Mouse (Mus musculus) NIH3T3 (cell line): ENCODE data around the gene Usb1.
A peak's percentile ranks its signal among the peaks of the same experiment; 100 is the strongest.

Source experiments
- DNase-seq: peaks from one replicate; pipeline ENCODE4 v3.0.0-alpha.2; 2012; ENCODE audit warnings: low read depth

The Usb1 gene

GRCm38 (mm10) chr8:95331720-95332436 lies at the start of gene Usb1, which contains the start of gene Zfp319:
Gene Usb1 (plus strand): TSS chr8:95332284.
Gene Zfp319 (minus strand): TSS chr8:95331950.
- DNase-seq: peak; percentile 97

GRCm38 (mm10) chr8:95289066-95289650 lies 42.9 kb upstream of the Usb1 start:
- no peak for DNase-seq

- peak; percentile 11 for DNase-seq
Measured at GRCm38 (mm10) chr8:95293172-95293571, 38.9 kb upstream of the Usb1 start.

GRCm38 (mm10) chr8:95293891-95294290 lies 38.2 kb upstream of the Usb1 start:
- DNase-seq: no peak

- DNase-seq: peak; percentile 75
Measured at GRCm38 (mm10) chr8:95302410-95302809, 29.7 kb upstream of the Usb1 start.

GRCm38 (mm10) chr8:95305526-95305925 lies 26.6 kb upstream of the Usb1 start:
- no peak for DNase-seq

- no peak for DNase-seq
Measured at GRCm38 (mm10) chr8:95306431-95306830, 25.7 kb upstream of the Usb1 start, which contains the start of gene Cngb1. Gene Cngb1 (minus strand): TSS chr8:95306585.

GRCm38 (mm10) chr8:95310342-95310970 lies 21.6 kb upstream of the Usb1 start, which contains the start of gene Tepp:
Gene Tepp (plus strand): TSS chr8:95310566.
- DNase-seq: no peak

- peak; percentile 22 for DNase-seq
Measured at GRCm38 (mm10) chr8:95312836-95313235, 19.2 kb upstream of the Usb1 start.

GRCm38 (mm10) chr8:95313857-95314256 lies 18.2 kb upstream of the Usb1 start:
- DNase-seq: no peak

GRCm38 (mm10) chr8:95314707-95315106 lies 17.4 kb upstream of the Usb1 start:
- DNase-seq: no peak

- DNase-seq: no peak
Measured at GRCm38 (mm10) chr8:95315350-95315749, 16.7 kb upstream of the Usb1 start.

GRCm38 (mm10) chr8:95320224-95321139 lies 11.6 kb upstream of the Usb1 start:
- no peak for DNase-seq

GRCm38 (mm10) chr8:95323201-95323600 lies 8.9 kb upstream of the Usb1 start:
- DNase-seq: no peak

- no peak for DNase-seq
Measured at GRCm38 (mm10) chr8:95324646-95325045, 7.4 kb upstream of the Usb1 start.

- DNase-seq: no peak
Measured at GRCm38 (mm10) chr8:95326822-95327221, 5.3 kb upstream of the Usb1 start.

GRCm38 (mm10) chr8:95327866-95328465 lies 4.1 kb upstream of the Usb1 start:
- no peak for DNase-seq

- DNase-seq: no peak
Measured at GRCm38 (mm10) chr8:95330367-95330766, 1.7 kb upstream of the Usb1 start.

- no peak for DNase-seq
Measured at GRCm38 (mm10) chr8:95331156-95331719, 846 bp upstream of the Usb1 start.

GRCm38 (mm10) chr8:95332437-95333199 lies 534 bp downstream of the Usb1 start:
- DNase-seq: peak; percentile 44
